In the genomic region with DNA sequence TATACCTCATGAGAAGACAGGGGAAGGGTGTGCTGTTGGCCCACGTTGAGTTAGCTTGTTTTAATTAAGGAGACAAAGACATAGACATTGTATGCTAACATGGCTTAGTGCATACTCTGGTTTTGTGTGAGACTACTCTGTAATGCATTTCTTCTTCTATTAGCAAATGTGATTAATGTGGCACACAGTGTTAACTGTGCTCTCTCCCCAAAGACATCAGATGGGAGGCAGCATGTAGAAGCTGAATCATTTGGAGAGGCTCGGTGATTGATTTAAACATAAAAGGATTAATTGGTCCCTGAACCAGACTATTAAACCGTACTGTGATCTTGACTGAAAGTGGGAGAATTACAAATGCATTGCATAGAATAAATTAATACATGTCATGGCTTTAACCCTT, we compare ENCODE assay signal across 21 mouse cellular contexts.
DNase-seq lines count a peak whose midpoint lies in the region; ATAC-seq and TF ChIP-seq lines count a peak whose summit lies in the region.
"Had no signal": no experiment of that assay in that cellular context is flagged by ENCODE, and none has a peak within 500 bp of the region (broad histone marks: within the 10 kb centered on the region; RNA-seq: fewer than 3 reads in every experiment).

No protein-coding gene starts in this region.

- no peaks in the 10 kb centered on the region for H3K9me3 ChIP-seq in hindbrain, embryonic 12.5 days (replicated peaks)
- H3K9me3 ChIP-seq in hindbrain, embryonic 11.5 days (ENCODE audit: control insufficient read depth, low read length) = no peaks in the 10 kb centered on the region
- H3K9me3 ChIP-seq in embryonic facial prominence, embryonic 15.5 days (replicated peaks) = no peaks in the 10 kb centered on the region
- H3K9me3 ChIP-seq in hindbrain, embryonic 16.5 days (ENCODE audit: control insufficient read depth, low read length) = no peaks in the 10 kb centered on the region
- H3K9me3 ChIP-seq: megakaryocyte, embryonic 14.5 days had no signal

- H3K27me3 ChIP-seq in hindbrain, embryonic 12.5 days = no peaks in the 10 kb centered on the region
- no peaks in the 10 kb centered on the region for H3K27me3 ChIP-seq in hindbrain, embryonic 11.5 days (ENCODE audit: control insufficient read depth, insufficient read depth, low read length)
- H3K27me3 ChIP-seq in embryonic facial prominence, embryonic 15.5 days = no peaks in the 10 kb centered on the region
- no peaks in the 10 kb centered on the region for H3K27me3 ChIP-seq in hindbrain, embryonic 16.5 days (replicated peaks; ENCODE audit: control insufficient read depth, insufficient read depth, low read length)
- H3K27me3 ChIP-seq: CH12.LX; megakaryocyte, embryonic 14.5 days had no signal

- peaks cover 81% of the 10 kb centered on the region for H3K4me1 ChIP-seq in hindbrain, embryonic 12.5 days
- H3K4me1 ChIP-seq in hindbrain, embryonic 11.5 days (replicated peaks; ENCODE audit: control insufficient read depth, insufficient read depth, low read length) = peaks cover 6% of the 10 kb centered on the region; the same call in 1 of the 2 replicates
- peaks cover 68% of the 10 kb centered on the region for H3K4me1 ChIP-seq in embryonic facial prominence, embryonic 15.5 days
- peaks cover 64% of the 10 kb centered on the region for H3K4me1 ChIP-seq in hindbrain, embryonic 16.5 days (ENCODE audit: control insufficient read depth, insufficient read depth, low read depth, low read length)

- no peaks in the 10 kb centered on the region for H3K36me3 ChIP-seq in hindbrain, embryonic 12.5 days
- no peaks in the 10 kb centered on the region for H3K36me3 ChIP-seq in hindbrain, embryonic 11.5 days (ENCODE audit: control insufficient read depth, insufficient read depth, low read length)
- no peaks in the 10 kb centered on the region for H3K36me3 ChIP-seq in embryonic facial prominence, embryonic 15.5 days
- no peaks in the 10 kb centered on the region for H3K36me3 ChIP-seq in hindbrain, embryonic 16.5 days (ENCODE audit: control insufficient read depth, insufficient read depth, low read length)

- TF ChIP-seq POLR2A in brain, embryonic 14.5 days (IDR thresholded peaks at IDR 0.05; ENCODE audit: borderline replicate concordance, extremely low read depth, insufficient read depth, insufficient read length, poor library complexity, severe bottlenecking) = no peak

- DNase-seq in hindbrain, embryonic 11.5 days (ENCODE audit: low spot score) = no peak
- DNase-seq in brain, embryonic 14.5 days (ENCODE audit: low read depth) = peak; percentile 81
- DNase-seq in gastrocnemius, adult 18-20 months (ENCODE audit: low spot score) = no peak
- no peak for DNase-seq in spleen, postnatal 36 days (ENCODE audit: low spot score in 2 of 2)
- DNase-seq: adrenal gland, postnatal 25 days; gastrocnemius, adult 2 months; heart, postnatal 10 days; kidney, adult 2 months; kidney, postnatal 10 days; lung, adult 18-20 months; lung, postnatal 14 days had no signal

- TF ChIP-seq CTCF in brain, embryonic 14.5 days (IDR thresholded peaks at IDR 0.05; ENCODE audit: borderline replicate concordance, extremely low read depth, insufficient read depth, insufficient read length) = no peak

- H3K9ac ChIP-seq in hindbrain, embryonic 12.5 days = no peak overlapping the region
- H3K9ac ChIP-seq in hindbrain, embryonic 11.5 days (ENCODE audit: low read depth, low read length) = no peak overlapping the region
- no peak overlapping the region for H3K9ac ChIP-seq in embryonic facial prominence, embryonic 15.5 days
- no peak overlapping the region for H3K9ac ChIP-seq in hindbrain, embryonic 16.5 days (ENCODE audit: low read depth, low read length)

- H3K27ac ChIP-seq in hindbrain, embryonic 12.5 days = peak overlapping the region; percentile 60
- no peak overlapping the region for H3K27ac ChIP-seq in hindbrain, embryonic 11.5 days (ENCODE audit: low read depth, low read length)
- peak overlapping the region; percentile 52 for H3K27ac ChIP-seq in embryonic facial prominence, embryonic 15.5 days (replicated peaks)
- H3K27ac ChIP-seq in hindbrain, embryonic 16.5 days (ENCODE audit: low read depth, low read length) = no peak overlapping the region
- H3K27ac ChIP-seq: gastrocnemius, adult 2 months; left cerebral cortex, adult 2 months had no signal

- WGBS in hindbrain, embryonic 12.5 days = 40% methylated on average over 3 of the region's 3 CpGs
- 60% methylated on average over 3 of the region's 3 CpGs for WGBS in hindbrain, embryonic 11.5 days
- WGBS in embryonic facial prominence, embryonic 15.5 days = 25% methylated on average over 3 of the region's 3 CpGs
- WGBS in hindbrain, embryonic 16.5 days = 13% methylated on average over 3 of the region's 3 CpGs

- no peak overlapping the region for H3K4me2 ChIP-seq in hindbrain, embryonic 12.5 days (replicated peaks)
- no peak overlapping the region for H3K4me2 ChIP-seq in hindbrain, embryonic 11.5 days (replicated peaks; ENCODE audit: low read depth, low read length)
- no peak overlapping the region for H3K4me2 ChIP-seq in embryonic facial prominence, embryonic 15.5 days (replicated peaks)
- no peak overlapping the region for H3K4me2 ChIP-seq in hindbrain, embryonic 16.5 days (ENCODE audit: low read length)
- H3K4me2 ChIP-seq: heart, embryonic 11.5 days; liver, embryonic 11.5 days had no signal

- ATAC-seq in hindbrain, embryonic 12.5 days (ENCODE audit: low FRiP score) = no peak
- no peak for ATAC-seq in hindbrain, embryonic 11.5 days (ENCODE audit: low FRiP score)
- ATAC-seq in embryonic facial prominence, embryonic 15.5 days (ENCODE audit: insufficient number of reproducible peaks, low FRiP score, low TSS enrichment, low read depth) = no peak
- ATAC-seq in hindbrain, embryonic 16.5 days = peak; percentile 57
- no peak for ATAC-seq in inflammation-experienced regulatory T-cells, adult 6 months

- no peak overlapping the region for H3K4me3 ChIP-seq in hindbrain, embryonic 12.5 days
- H3K4me3 ChIP-seq in hindbrain, embryonic 11.5 days (ENCODE audit: low read depth, low read length) = no peak overlapping the region
- no peak overlapping the region for H3K4me3 ChIP-seq in embryonic facial prominence, embryonic 15.5 days (replicated peaks)
- no peak overlapping the region for H3K4me3 ChIP-seq in hindbrain, embryonic 16.5 days (ENCODE audit: low read length)
- H3K4me3 ChIP-seq: gastrocnemius, adult 2 months; left cerebral cortex, adult 2 months; megakaryocyte, embryonic 14.5 days; myocyte had no signal

Comparison
In these comparisons a context has a peak if more than half of its experiments do, and no peak if none do; other contexts are left out.
1. H3K27ac ChIP-seq: peak in hindbrain, embryonic 12.5 days (single experiment) and embryonic facial prominence, embryonic 15.5 days (single experiment); none in hindbrain, embryonic 11.5 days (single experiment) and hindbrain, embryonic 16.5 days (single experiment).